Mouse (Mus musculus) stomach, postnatal 0 days (tissue): ENCODE data around the gene Btbd9.

Source experiments
- CTCF ChIP-seq: IDR thresholded peaks from 2 replicates; pipeline ENCODE4 v1.5.1; 2016; ENCODE audit warnings: antibody characterized with exemption, low read depth, mild to moderate bottlenecking, moderate library complexity
- EP300 ChIP-seq: optimal IDR thresholded peaks from 2 replicates; pipeline ENCODE3; 2016; ENCODE audit warnings: antibody characterized with exemption

DNA sequence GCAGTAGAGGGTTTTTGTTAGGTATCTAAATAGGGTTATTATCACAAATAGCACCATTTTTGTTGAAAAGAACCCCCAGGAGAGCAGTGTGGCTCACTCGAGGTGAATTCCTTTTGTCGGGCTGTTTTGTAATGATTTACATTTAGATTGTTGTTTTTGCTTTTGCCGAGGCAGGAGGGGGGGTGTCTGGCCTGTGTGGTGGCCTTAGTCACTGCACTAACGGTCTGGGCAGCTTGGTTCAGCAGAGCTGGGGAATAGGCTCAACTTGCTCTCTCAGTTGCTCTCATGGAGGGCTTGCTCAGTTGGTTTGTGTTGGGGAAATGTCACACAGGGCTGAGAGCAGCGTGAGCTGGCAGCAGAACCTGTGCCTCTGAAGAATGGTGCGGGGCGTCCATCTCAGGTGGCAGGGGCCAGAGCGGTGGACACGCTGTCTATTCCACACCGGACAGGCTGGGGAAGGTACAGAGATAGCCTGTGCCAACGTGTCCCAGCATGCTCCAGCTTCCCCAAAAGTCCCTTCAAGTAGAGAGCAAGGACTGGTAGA is 385.1 kb downstream of the Btbd9 start:
- TF ChIP-seq CTCF (no peak), EP300 (no peak)
